ENCODE assay signal across 11 mouse cellular contexts in genomic region chr6:6697418-6697979, GRCm38 (mm10).
DNase-seq lines count a peak whose midpoint lies in the region; ATAC-seq lines count a peak whose summit lies in the region.
"Had no signal": no experiment of that assay in that cellular context is flagged by ENCODE, and none has a peak within 500 bp of the region (broad histone marks: within the 10 kb centered on the region; RNA-seq: fewer than 3 reads in every experiment).

No protein-coding gene starts in this region.

- H3K4me3 ChIP-seq in neural tube, embryonic 11.5 days (ENCODE audit: low read depth, low read length) = no peak overlapping the region
- H3K4me3 ChIP-seq in neural tube, embryonic 15.5 days (replicated peaks) = no peak overlapping the region
- H3K4me3 ChIP-seq: forebrain, embryonic 15.5 days; hindbrain, embryonic 10.5 days; layer of hippocampus, adult 2 months; midbrain, embryonic 10.5 days had no signal

- no peak overlapping the region for H3K4me2 ChIP-seq in neural tube, embryonic 11.5 days (ENCODE audit: low read depth)
- no peak overlapping the region for H3K4me2 ChIP-seq in neural tube, embryonic 15.5 days
- H3K4me2 ChIP-seq: forebrain, embryonic 15.5 days had no signal

- no peaks in the 10 kb centered on the region for H3K4me1 ChIP-seq in neural tube, embryonic 11.5 days (ENCODE audit: control insufficient read depth, insufficient read depth, low read length)
- no peaks in the 10 kb centered on the region for H3K4me1 ChIP-seq in neural tube, embryonic 15.5 days
- H3K4me1 ChIP-seq: midbrain, embryonic 10.5 days had no signal

- no peak for ATAC-seq in neural tube, embryonic 11.5 days (ENCODE audit: insufficient read depth, low FRiP score, low TSS enrichment)
- ATAC-seq in neural tube, embryonic 15.5 days (ENCODE audit: low FRiP score) = no peak
- ATAC-seq: forebrain, embryonic 15.5 days had no signal

- H3K36me3 ChIP-seq in neural tube, embryonic 11.5 days (ENCODE audit: control insufficient read depth, insufficient read depth, low read length) = no peaks in the 10 kb centered on the region
- H3K36me3 ChIP-seq in neural tube, embryonic 15.5 days = no peaks in the 10 kb centered on the region
- H3K36me3 ChIP-seq: forebrain, embryonic 15.5 days; hindbrain, embryonic 10.5 days; midbrain, embryonic 10.5 days had no signal

- no peaks in the 10 kb centered on the region for H3K27me3 ChIP-seq in neural tube, embryonic 11.5 days (ENCODE audit: control insufficient read depth, insufficient read depth, low read length)
- no peaks in the 10 kb centered on the region for H3K27me3 ChIP-seq in neural tube, embryonic 15.5 days (replicated peaks)
- H3K27me3 ChIP-seq: forebrain, embryonic 15.5 days had no signal

- WGBS in neural tube, embryonic 11.5 days = 70% methylated on average over 10 of the region's 10 CpGs
- WGBS in neural tube, embryonic 15.5 days = 67% methylated on average over 10 of the region's 10 CpGs

- no peak overlapping the region for H3K9ac ChIP-seq in neural tube, embryonic 11.5 days (ENCODE audit: low read length)
- no peak overlapping the region for H3K9ac ChIP-seq in neural tube, embryonic 15.5 days (replicated peaks)
- H3K9ac ChIP-seq: forebrain, embryonic 15.5 days had no signal

- no peak overlapping the region for H3K27ac ChIP-seq in neural tube, embryonic 11.5 days (ENCODE audit: low read depth, low read length)
- H3K27ac ChIP-seq in neural tube, embryonic 15.5 days (replicated peaks) = no peak overlapping the region
- H3K27ac ChIP-seq: forebrain, embryonic 15.5 days; hindbrain, embryonic 10.5 days; layer of hippocampus, adult 2 months; midbrain, embryonic 10.5 days had no signal

- peak; percentile 18 for DNase-seq in neural tube, embryonic 11.5 days (ENCODE audit: low spot score)
- peak; percentile 59 for DNase-seq in fibroblast of lung, adult 2 months (ENCODE audit: low read depth)
- peak; percentile 33 for DNase-seq in kidney, postnatal 14 days
- DNase-seq in cerebellum, postnatal 14 days = no peak
- DNase-seq in thymus, adult 18-20 months = no peak
- DNase-seq in ovary, adult 18-20 months (ENCODE audit: low spot score) = no peak

- H3K9me3 ChIP-seq in neural tube, embryonic 11.5 days (ENCODE audit: control insufficient read depth, low read length) = no peaks in the 10 kb centered on the region
- no peaks in the 10 kb centered on the region for H3K9me3 ChIP-seq in neural tube, embryonic 15.5 days (replicated peaks)
- H3K9me3 ChIP-seq: forebrain, embryonic 15.5 days; hindbrain, embryonic 10.5 days; midbrain, embryonic 10.5 days had no signal

Comparison
In these comparisons a context has a peak if more than half of its experiments do, and no peak if none do; other contexts are left out.
1. DNase-seq: peak in neural tube, embryonic 11.5 days (single experiment), fibroblast of lung, adult 2 months (single experiment) and kidney, postnatal 14 days (single experiment); none in cerebellum, postnatal 14 days (0 of 2), thymus, adult 18-20 months (0 of 2) and ovary, adult 18-20 months (single experiment).